Mouse (Mus musculus): Measurements from ENCODE around the gene Anks1.

- TF ChIP-seq CTCF (IDR thresholded peaks at IDR 0.05; ENCODE audit: control insufficient read depth, insufficient read depth, insufficient replicate concordance, low read depth, low read length) (no peak), POLR2A (IDR thresholded peaks at IDR 0.05; ENCODE audit: control insufficient read depth, low read depth, low read length) (no peak)
These were observed 62.4 kb downstream of the Anks1 start for GRCm38 (mm10) chr17:27971496-27971895.
